Mouse (Mus musculus) small intestine, adult 2 months (tissue): ENCODE measurements at regions not wholly inside any gene's neighbourhood (a gene's known extent, or its start where the extent isn't known, plus 50 kb on each side); places are given as distances from the start of the nearest gene placed in this dataset.

Experiments used
- CTCF ChIP-seq: fragments of 200-500 bp; IDR thresholded peaks from 2 replicates; pipeline ENCODE4 v1.5.1; 2012; ENCODE audit warnings: low read depth, mild to moderate bottlenecking, control low read depth, inconsistent platforms, low read length, moderate library complexity, mixed read lengths; ENCODE audit not compliant: insufficient replicate concordance, insufficient read length; ENCODE audit errors: extremely low read depth
- POLR2A ChIP-seq: fragments of 200-500 bp; IDR thresholded peaks from 2 replicates; pipeline ENCODE4 v1.6.1; 2012; ENCODE audit warnings: low read depth, mild to moderate bottlenecking, control low read depth, inconsistent platforms, low read length, moderate library complexity

GRCm38 (mm10) chr16:24262701-24263100 is 130.6 kb upstream of the Lpp start:
- no peak for TF ChIP-seq CTCF
- TF ChIP-seq POLR2A: no peak
